ENCODE assay signal across 10 mouse cellular contexts in genomic region chr10:53324663-53325062, GRCm38 (mm10). TPM values are rescaled to one million over a fixed set of nuclear protein-coding genes. Genes with fewer than 3 reads are reported as not detected.
DNase-seq lines count a peak whose midpoint lies in the region; ATAC-seq and TF ChIP-seq lines count a peak whose summit lies in the region.
"Had no signal": no experiment of that assay in that cellular context is flagged by ENCODE, and none has a peak within 500 bp of the region (broad histone marks: within the 10 kb centered on the region; RNA-seq: fewer than 3 reads in every experiment).

No protein-coding gene starts in this region.

- no peak overlapping the region for H3K4me3 ChIP-seq in heart, postnatal 0 days (ENCODE audit: low read depth, low read length)
- no peak overlapping the region for H3K4me3 ChIP-seq in liver, embryonic 13.5 days (replicated peaks)
- H3K4me3 ChIP-seq: embryonic facial prominence, embryonic 13.5 days; midbrain, embryonic 12.5 days had no signal

- no peak for TF ChIP-seq CTCF in heart, postnatal 0 days (IDR thresholded peaks at IDR 0.05; ENCODE audit: low read depth)

- H3K9ac ChIP-seq in heart, postnatal 0 days (replicated peaks; ENCODE audit: low read depth, low read length), result no peak overlapping the region
- no peak overlapping the region for H3K9ac ChIP-seq in liver, embryonic 13.5 days
- H3K9ac ChIP-seq: embryonic facial prominence, embryonic 13.5 days; midbrain, embryonic 12.5 days had no signal

- TF ChIP-seq EP300 in heart, postnatal 0 days (IDR thresholded peaks at IDR 0.05; ENCODE audit: low read depth), result peak; percentile 99

- no peaks in the 10 kb centered on the region for H3K9me3 ChIP-seq in heart, postnatal 0 days (replicated peaks; ENCODE audit: control insufficient read depth, low read length)
- no peaks in the 10 kb centered on the region for H3K9me3 ChIP-seq in liver, embryonic 13.5 days (replicated peaks)
- H3K9me3 ChIP-seq: embryonic facial prominence, embryonic 13.5 days; midbrain, embryonic 12.5 days had no signal

- peaks cover 31% of the 10 kb centered on the region for H3K4me1 ChIP-seq in heart, postnatal 0 days (ENCODE audit: control insufficient read depth, insufficient read depth)
- H3K4me1 ChIP-seq in liver, embryonic 13.5 days (replicated peaks), result peaks cover 9% of the 10 kb centered on the region
- H3K4me1 ChIP-seq: midbrain, embryonic 12.5 days had no signal

- peak overlapping the region; percentile 2; the same call in 1 of the 2 replicates for H3K4me2 ChIP-seq in heart, postnatal 0 days (ENCODE audit: low read depth, low read length)
- no peak overlapping the region for H3K4me2 ChIP-seq in liver, embryonic 13.5 days
- H3K4me2 ChIP-seq: embryonic facial prominence, embryonic 13.5 days; midbrain, embryonic 12.5 days had no signal

- no peaks in the 10 kb centered on the region for H3K27me3 ChIP-seq in heart, postnatal 0 days (ENCODE audit: control insufficient read depth, insufficient read depth, low read length)
- no peaks in the 10 kb centered on the region for H3K27me3 ChIP-seq in liver, embryonic 13.5 days
- H3K27me3 ChIP-seq: embryonic facial prominence, embryonic 13.5 days; midbrain, embryonic 12.5 days had no signal

- H3K27ac ChIP-seq in heart, postnatal 0 days (ENCODE audit: low read depth), result peak overlapping the region; percentile 90
- H3K27ac ChIP-seq in liver, embryonic 13.5 days, result no peak overlapping the region
- H3K27ac ChIP-seq: embryonic facial prominence, embryonic 13.5 days; midbrain, embryonic 12.5 days had no signal

- 0% methylated on average over 1 of the region's 1 CpGs for WGBS in heart, postnatal 0 days
- 5% methylated on average over 1 of the region's 1 CpGs for WGBS in liver, embryonic 13.5 days (ENCODE audit: insufficient replicate concordance)

- ATAC-seq in heart, postnatal 0 days (ENCODE audit: insufficient read depth, low read depth), result peak; percentile 98
- ATAC-seq in liver, embryonic 13.5 days (ENCODE audit: low read depth), result peak; percentile 85
- no peak for ATAC-seq in megakaryocyte, adult 5-6 weeks (ENCODE audit: poor library complexity, severe bottlenecking)
- no peak for ATAC-seq in cerebellum, adult (ENCODE audit: insufficient number of reproducible peaks, low FRiP score, low TSS enrichment)

- peak; percentile 23 for DNase-seq in urinary bladder, postnatal 14 days (ENCODE audit: low spot score)
- DNase-seq in urinary bladder, postnatal 4 days (ENCODE audit: low spot score in 2 of 2), result no peak
- peak; percentile 95 for DNase-seq in heart, postnatal 0 days (ENCODE audit: low spot score)
- DNase-seq in liver, embryonic 13.5 days, result no peak
- no peak for DNase-seq in right cerebral cortex, adult 18-20 months
- DNase-seq in urinary bladder, adult 18-20 months (ENCODE audit: low spot score in 2 of 2), result no peak

- no peaks in the 10 kb centered on the region for H3K36me3 ChIP-seq in heart, postnatal 0 days (replicated peaks; ENCODE audit: control insufficient read depth, insufficient read depth, low read length)
- no peaks in the 10 kb centered on the region for H3K36me3 ChIP-seq in liver, embryonic 13.5 days
- H3K36me3 ChIP-seq: embryonic facial prominence, embryonic 13.5 days; midbrain, embryonic 12.5 days had no signal

RNA-seq across cellular contexts. Expression of gene Pln, which starts 12.8 kb away (rescaled TPM):
- 3,810 and 4,371 TPM in 2 replicates for total RNA-seq in heart, postnatal 0 days (2014; rRNA removed; ENCODE audit: low replicate concordance)
- 3,198 and 3,248 TPM in 2 replicates for polyA plus RNA-seq in heart, postnatal 0 days (2015; fragmentation: Nextera tagmentation; extraction: Ambion mirVana)
- 0.37 and 1.1 TPM in 2 replicates for polyA plus RNA-seq in liver, embryonic 13.5 days (2015; fragmentation: Nextera tagmentation; extraction: Ambion mirVana)
- not detected in 2 replicates for total RNA-seq in megakaryocyte, adult 5-6 weeks (2015)
- total RNA-seq in megakaryocyte, adult 5-6 weeks (2017), result 0.08 TPM in 1 of 2 replicates, not detected in the other

RNA-seq across cellular contexts. Expression of gene Cep85l, which starts 55.1 kb away (rescaled TPM):
- 17.6 and 21.2 TPM in 2 replicates for total RNA-seq in heart, postnatal 0 days (2014; rRNA removed; ENCODE audit: low replicate concordance)
- 3.3 and 4.1 TPM in 2 replicates for polyA plus RNA-seq in heart, postnatal 0 days (2015; fragmentation: Nextera tagmentation; extraction: Ambion mirVana)
- 1.1 and 1.3 TPM in 2 replicates for polyA plus RNA-seq in liver, embryonic 13.5 days (2015; fragmentation: Nextera tagmentation; extraction: Ambion mirVana)
- 24.1 and 24.6 TPM in 2 replicates for total RNA-seq in megakaryocyte, adult 5-6 weeks (2015)
- total RNA-seq in megakaryocyte, adult 5-6 weeks (2017), result 32.9 and 33.4 TPM in 2 replicates

Comparison
In these comparisons a context has a peak if more than half of its experiments do, and no peak if none do; other contexts are left out.
1. DNase-seq: peak in urinary bladder, postnatal 14 days (single experiment) and heart, postnatal 0 days (single experiment); none in urinary bladder, postnatal 4 days (0 of 2), liver, embryonic 13.5 days (single experiment), right cerebral cortex, adult 18-20 months (single experiment) and urinary bladder, adult 18-20 months (0 of 2).
2. ATAC-seq: peak in heart, postnatal 0 days (single experiment) and liver, embryonic 13.5 days (single experiment); none in megakaryocyte, adult 5-6 weeks (single experiment) and cerebellum, adult (single experiment).
3. RNA of gene Pln, which starts 12.8 kb away (total RNA-seq): 3,810 to 4,371 TPM in heart, postnatal 0 days; 0.08 TPM in megakaryocyte, adult 5-6 weeks; every median in the first group is over 1,000 times any median in the second.